Mouse (Mus musculus): Measurements from ENCODE around the gene Zbtb4.
"Not testable (repeated sequence)": the region's sequence is repeated elsewhere in the genome, so short reads cannot be mapped to it uniquely, and the experiment has no call there.

Zbtb4 gene

DNA sequence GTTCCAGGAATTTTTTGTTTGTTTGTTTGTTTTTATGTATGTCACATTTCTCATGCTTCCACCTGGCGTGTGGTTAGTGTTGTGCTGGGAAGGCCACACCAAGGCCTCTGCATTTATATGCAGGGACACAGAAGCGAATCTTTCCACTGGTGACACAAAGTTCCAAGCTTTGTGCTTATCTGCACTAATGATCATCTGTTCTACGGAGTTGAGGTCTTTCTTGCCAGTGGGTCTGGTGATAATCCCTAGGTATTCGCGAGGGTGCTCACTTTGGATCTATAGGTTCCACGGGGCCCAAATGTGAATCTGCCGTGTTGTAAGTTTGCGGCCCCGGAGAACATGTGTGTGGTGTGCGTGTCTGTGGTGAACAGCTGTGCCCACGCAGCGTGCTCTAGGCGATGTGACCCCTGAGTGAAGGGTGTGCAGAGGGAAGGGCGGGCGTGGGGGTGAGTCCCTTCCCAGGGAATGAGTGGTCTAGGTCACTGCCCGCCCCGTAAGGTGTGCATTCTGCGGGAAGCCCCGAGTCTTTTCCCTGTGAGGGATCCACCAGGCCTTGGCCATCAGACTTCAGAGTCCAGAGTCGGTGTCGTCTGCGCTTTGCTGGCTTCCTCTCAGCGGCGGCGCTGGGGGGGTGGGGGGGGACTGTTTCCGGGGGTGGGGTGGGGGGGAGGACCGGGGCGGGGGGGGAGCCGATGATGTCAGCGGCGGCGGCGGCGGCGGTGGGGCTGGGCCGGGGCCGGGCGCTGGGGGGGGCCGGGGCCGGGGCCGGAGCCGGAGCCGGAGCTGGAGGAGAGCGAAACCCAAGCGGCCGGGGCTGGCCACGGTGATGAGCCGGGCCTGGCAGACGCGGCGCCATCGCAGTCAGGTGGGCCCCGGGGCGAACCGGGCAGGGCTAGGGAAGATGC, at the start of gene Zbtb4:
TSS of gene Zbtb4 (plus strand) at position 692 of the 905 bp plus-strand sequence.
- in situ Hi-C loops (cut with MboI, MseI) = no loop called here

- in situ Hi-C loops (cut with MboI, MseI) = no loop called here
Measured at GRCm38 (mm10) chr11:69715929-69716328, 49.8 kb upstream of the Zbtb4 start.

DNA sequence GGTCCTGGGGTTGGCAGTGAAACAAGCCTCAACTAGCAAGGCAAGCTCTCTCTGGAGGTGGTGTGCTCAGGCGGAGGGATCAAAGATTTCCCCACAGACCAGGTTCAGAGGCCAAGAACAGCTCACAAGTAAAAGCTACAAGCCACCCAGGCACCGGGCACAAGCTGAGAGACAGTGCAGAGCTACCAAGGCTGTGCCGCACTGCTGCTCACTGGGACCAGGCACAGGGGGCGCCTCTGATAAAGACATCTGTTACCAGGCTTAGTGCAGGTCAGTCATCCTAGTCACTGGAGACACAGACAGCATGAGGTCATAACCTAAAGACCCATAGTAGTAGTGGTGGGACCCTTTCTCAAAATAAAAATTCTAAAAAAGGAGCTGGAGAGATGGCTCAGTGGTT, 48.8 kb upstream of the Zbtb4 start:
- in situ Hi-C loops (cut with MboI, MseI) = no loop called here

- in situ Hi-C loops (cut with MboI, MseI) = no loop called here
Measured at GRCm38 (mm10) chr11:69718661-69719060, 47.1 kb upstream of the Zbtb4 start.

DNA sequence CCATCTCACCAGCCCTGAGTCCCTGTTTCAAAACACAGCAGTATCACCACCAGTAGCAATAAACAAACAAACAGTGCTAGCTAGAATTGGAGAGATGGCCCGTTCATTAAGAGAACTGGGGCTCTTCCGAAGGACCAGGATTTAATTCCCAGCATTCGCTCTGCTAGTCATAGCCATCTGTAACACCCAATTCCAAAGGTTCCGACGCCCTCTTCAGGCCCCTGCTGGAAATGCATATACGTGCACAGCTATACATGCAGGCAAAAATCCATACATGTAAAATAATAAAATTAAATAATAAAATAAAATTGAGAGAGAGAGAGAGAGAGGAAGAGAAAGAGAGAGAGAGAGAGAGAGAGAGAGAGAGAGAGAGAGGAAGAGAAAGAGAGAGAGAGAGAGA, 46.3 kb upstream of the Zbtb4 start:
- in situ Hi-C loops (cut with MboI, MseI) = no loop called here

GRCm38 (mm10) chr11:69720852-69721251, 44.9 kb upstream of the Zbtb4 start:
- in situ Hi-C loops (cut with MboI, MseI) = no loop called here

GRCm38 (mm10) chr11:69723074-69723473, 42.6 kb upstream of the Zbtb4 start:
- in situ Hi-C loops (cut with MboI, MseI) = no loop called here

- in situ Hi-C loops (cut with MboI, MseI) = loop anchor here (5.0 kb wide), 2 partner anchors 39 to 151 kb away; partner anchors contain the start of genes Tmem95 and Tnfsf13
Measured at GRCm38 (mm10) chr11:69725951-69726350, 39.8 kb upstream of the Zbtb4 start.

DNA sequence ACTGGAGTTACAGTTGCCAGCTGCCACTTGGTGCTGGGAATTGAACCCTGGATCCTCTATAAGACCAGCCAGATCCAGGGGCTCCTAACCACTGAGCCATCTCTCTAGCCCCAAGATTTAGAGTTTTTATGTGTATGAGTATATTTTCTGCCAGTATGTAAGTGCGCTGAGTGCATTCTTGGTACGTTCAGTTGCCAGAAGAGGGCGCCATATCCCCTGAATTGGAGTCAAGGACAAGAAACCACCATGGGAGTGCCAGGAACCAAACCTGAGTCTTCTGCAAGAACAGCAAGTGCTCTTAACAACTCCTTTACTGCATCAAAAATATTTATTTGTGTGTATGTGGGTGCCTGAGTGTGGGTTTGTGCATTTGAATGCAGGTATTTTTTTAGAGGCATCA, 36.6 kb upstream of the Zbtb4 start:
- in situ Hi-C loops (cut with MboI, MseI) = loop anchor here (5.0 kb wide), 2 partner anchors 42 to 148 kb away; partner anchors contain the start of genes Tmem95 and Tnfsf13

DNA sequence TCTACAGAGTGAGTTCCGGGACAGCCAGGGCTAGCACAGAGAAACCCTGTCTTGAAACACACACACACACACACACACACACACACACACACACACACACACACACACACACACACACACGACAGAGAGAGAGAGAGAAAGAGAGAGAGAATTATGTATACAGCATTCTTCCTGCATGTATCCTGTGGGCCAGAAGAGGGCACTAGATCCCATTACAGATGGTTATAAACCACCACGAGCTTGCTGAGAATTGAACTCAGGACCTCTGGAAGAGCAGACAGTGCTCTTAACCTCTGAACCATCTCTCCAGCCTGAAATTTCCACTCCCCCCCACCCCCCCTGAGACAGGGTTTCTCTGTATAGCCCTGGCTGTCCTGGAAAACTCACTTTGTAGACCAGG, 34.3 kb upstream of the Zbtb4 start:
- in situ Hi-C loops (cut with MboI, MseI) = not testable (repeated sequence)

DNA sequence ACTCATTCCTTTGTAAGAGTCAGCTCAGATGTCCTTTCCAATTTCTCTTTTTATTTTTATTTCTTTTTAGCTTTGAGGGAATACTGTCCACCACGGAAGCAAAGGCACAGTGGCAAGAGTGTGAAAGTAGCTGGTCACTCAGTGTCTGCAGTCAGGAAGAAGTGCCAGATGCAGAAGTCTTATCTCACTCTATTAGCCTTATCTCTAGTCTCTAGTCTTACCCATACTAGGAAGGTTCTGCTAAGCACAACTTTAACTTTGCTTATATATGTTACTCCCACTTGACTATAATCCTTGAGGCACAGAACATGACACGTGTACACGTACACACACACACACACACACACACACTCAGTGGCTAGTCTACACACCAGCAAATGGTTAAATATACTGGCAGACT, 14.1 kb upstream of the Zbtb4 start:
- in situ Hi-C loops (cut with MboI, MseI) = no loop called here

- in situ Hi-C loops (cut with MboI, MseI) = no loop called here
Measured at GRCm38 (mm10) chr11:69752686-69753085, 13.0 kb upstream of the Zbtb4 start.

DNA sequence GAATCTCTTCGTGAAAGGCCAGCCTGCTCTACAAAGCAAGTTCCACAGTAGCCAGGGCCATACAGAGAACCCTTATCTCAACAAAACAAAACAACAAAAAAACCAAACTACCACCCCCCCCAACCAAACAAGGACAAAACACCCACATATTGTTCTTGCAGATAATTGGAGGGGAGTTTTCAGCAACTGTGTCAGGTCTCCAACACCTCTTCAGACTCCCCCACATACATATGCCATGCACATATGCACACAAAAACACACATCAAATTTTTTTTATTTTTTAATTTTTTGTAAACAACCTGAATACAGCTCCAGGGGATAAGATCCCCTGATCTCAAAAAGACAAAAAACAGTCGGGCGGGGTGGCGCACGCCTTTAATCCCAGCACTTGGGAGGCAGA, 11.5 kb upstream of the Zbtb4 start:
- in situ Hi-C loops (cut with MboI, MseI) = no loop called here

DNA sequence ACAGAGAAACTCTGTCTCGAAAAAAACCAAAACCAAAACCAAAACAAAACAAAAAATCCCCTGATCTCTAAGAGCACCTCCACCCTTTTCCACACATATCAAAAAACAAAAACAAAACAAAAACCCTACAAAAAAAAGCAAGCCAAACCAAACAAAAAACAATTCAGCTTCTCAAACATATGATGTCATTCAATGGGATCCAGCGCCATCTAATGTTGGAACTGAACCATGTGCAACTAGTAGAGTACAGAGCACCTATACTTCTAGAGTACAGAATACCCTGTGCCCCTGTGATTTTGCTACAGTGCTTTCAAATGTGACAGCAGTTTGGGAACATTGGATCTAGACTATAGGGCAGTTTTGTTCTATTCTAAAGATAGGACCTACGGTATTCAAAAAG, 11.0 kb upstream of the Zbtb4 start:
- in situ Hi-C loops (cut with MboI, MseI) = no loop called here

GRCm38 (mm10) chr11:69757303-69758089, 8.2 kb upstream of the Zbtb4 start:
- in situ Hi-C loops (cut with MboI, MseI) = no loop called here

- in situ Hi-C loops (cut with MboI, MseI) = no loop called here
Measured at GRCm38 (mm10) chr11:69758090-69758456, 7.6 kb upstream of the Zbtb4 start.

DNA sequence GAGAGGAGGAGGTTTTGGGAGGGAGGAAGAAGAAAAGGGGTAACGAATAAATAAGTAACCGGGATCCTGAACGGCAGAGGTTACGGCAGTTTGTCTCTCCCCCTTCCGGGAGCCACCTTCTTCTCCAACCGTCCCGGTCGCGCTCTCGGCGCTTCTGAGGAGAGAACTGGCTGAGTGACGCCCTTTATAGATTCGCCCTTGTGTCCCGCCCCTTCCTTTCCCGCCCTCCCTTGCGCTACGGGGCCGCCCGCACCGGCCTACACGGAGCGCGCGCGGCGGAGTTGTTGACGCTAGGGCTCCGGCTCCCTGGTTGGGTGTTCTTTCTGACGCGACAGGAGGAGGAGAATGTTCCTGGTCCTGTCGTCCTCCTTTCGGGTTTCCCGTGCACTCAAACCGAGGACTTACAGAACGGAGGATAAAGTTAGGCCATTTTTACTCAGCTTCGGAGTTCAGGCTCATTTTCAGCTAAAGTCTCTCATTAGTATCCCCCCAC, 7.2 kb upstream of the Zbtb4 start, which contains the start of gene Polr2a:
TSS of gene Polr2a (minus strand) at position 160 of the 493 bp plus-strand sequence.
- in situ Hi-C loops (cut with MboI, MseI) = no loop called here

DNA sequence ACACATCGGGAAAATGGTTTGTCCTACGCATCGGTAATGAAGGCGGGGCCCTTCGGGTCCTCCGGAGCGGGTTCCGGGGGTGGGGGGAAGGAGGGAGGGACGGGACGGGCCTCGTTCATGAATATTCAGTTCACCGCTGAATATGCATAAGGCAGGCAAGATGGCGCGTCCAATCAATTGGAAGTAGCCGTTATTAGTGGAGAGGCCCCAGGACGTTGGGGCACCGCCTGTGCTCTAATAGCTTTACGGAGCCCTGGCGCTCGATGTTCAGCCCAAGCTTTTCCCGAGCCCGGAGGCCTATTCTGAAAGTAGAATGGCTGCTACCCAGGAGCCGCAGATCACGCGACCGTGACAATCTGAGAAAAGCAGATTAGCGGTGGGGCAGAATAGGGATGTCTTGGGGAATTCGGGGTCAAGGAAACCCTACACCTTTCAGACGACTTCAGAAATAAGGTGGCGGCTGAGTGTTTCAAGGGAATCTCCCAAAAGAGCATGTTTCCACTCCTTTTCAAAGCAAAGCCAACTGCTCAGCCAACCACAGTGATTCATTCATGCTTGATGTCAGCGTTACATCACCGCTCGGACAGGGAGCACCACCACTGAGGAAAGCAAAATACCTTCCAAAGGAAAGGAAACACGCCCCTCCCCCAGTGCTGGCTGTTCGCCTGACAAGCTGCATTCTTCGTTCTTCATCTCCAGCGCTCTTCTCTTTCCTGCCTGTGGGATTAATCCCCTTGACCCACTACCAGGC, 6.6 kb upstream of the Zbtb4 start:
- in situ Hi-C loops (cut with MboI, MseI) = no loop called here

GRCm38 (mm10) chr11:69760160-69760900, 5.4 kb upstream of the Zbtb4 start:
- in situ Hi-C loops (cut with MboI, MseI) = no loop called here

DNA sequence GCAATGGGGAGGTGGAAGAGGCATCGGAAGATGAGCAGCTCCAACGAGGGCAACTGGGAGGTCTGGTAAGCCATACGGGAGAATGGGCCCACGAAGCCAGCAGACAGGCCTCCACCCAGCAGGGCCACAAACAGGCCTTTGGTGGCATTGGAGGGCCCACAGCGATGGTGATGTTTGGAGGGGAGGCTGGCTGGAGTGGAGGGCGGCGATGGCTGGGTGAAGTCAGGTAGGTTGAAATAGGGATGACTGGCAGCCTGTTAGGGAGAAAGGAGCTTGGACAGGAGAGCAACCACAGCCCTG, 4.9 kb upstream of the Zbtb4 start:
- in situ Hi-C loops (cut with MboI, MseI) = no loop called here

GRCm38 (mm10) chr11:69761868-69762267, 3.8 kb upstream of the Zbtb4 start, which contains the start of gene Slc35g3:
Slc35g3 (minus strand) TSS chr11:69761968.
- in situ Hi-C loops (cut with MboI, MseI) = no loop called here
